Mouse (Mus musculus): ENCODE measurements around the gene Tsc1.

Tsc1 gene

GRCm38 (mm10) chr2:28727786-28728404 lies 86.9 kb downstream of the Tsc1 start:
- in situ Hi-C loops (cut with MboI, MseI): no loop called here

DNA sequence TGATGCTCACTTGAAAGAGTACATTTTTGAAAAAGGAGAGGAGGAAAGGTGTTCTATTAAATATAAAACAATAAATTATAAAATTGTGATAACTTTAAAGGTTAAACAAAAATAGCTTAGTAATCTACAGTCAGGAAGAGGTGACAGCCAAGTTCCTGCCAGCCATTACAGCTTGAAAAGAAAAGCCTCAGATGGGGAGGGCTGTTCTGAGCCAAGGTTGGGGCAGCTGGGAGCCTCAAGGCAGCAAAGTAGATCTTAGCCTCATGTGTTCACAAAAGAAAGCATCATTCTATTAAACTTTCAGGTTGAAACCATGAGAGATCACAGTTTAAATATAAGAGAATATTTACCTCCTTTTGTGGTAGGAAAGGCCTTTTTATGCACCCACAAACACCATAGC lies 89.6 kb downstream of the Tsc1 start:
- in situ Hi-C loops (cut with MboI, MseI): no loop called here

- in situ Hi-C loops (cut with MboI, MseI): no loop called here
These were observed 96.1 kb downstream of the Tsc1 start for GRCm38 (mm10) chr2:28737112-28737511.

DNA sequence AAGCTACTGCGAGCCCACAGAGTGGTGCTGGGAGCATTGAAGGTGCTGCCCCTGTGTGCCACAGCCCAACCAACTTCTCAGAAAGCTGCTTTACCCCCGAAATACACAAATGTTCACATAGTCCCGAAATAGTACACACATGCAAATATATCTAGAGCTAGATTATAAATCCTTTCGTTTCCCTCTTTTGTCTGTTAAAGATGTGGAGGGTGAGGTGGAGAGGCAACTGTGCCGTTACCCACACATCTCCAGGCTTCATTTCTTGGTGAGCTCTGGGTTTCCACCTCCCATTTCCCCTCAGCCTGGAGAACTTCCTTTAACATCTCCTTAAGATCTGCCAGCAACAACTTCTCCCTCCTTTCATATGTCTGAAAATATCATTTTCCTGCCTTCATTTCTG lies 99.1 kb downstream of the Tsc1 start:
- in situ Hi-C loops (cut with MboI, MseI): no loop called here
